Mouse (Mus musculus): ENCODE data around the gene Gm44973. TPM values are rescaled to one million over a fixed set of nuclear protein-coding genes. Genes with fewer than 3 reads are reported as not detected.
A peak's percentile ranks its signal among the peaks of the same experiment; 100 is the strongest.
"Not testable (repeated sequence)": the region's sequence is repeated elsewhere in the genome, so short reads cannot be mapped to it uniquely, and the experiment has no call there.

The Gm44973 gene
- polyA plus RNA-seq, 1 experiment from 2014 or later: 2.0 TPM

DNA sequence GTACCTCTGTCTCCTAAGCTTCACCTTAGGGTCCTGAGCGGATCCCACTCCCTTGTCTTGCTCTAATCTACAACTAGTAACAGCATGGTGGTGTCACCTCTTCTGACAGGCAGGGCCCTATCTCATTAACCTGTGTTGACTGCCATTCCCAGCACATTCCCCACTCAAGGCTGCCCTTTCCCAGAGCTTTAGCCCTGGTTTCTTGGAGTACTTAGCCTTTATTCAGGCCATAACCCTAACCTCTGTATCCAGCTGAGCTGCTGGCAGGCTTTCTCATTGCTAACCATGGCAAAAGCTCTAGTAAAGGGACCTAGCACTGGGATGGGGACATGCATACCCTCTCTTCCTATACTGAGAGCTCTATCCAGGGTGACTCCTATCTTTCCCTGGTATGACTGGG, 43.3 kb downstream of the Gm44973 start:
- Histone ChIP-seq H3K9me3 (replicated peaks) (no peaks in the 10 kb centered on the region; the same call in 1 of the 2 replicates), H3K4me1 (peaks cover 33% of the 10 kb centered on the region), H3K4me3 (0 out of 2 replicates have a peak overlapping the region, but pooled peaks have one; percentile 6), H3K27ac (no peak overlapping the region), H3K36me3 (no peaks in the 10 kb centered on the region), H3K27me3 (ENCODE audit: low read depth, poor library complexity, severe bottlenecking) (peaks cover 56% of the 10 kb centered on the region)
- 91% methylated on average over 1 of the region's 1 CpGs for WGBS
- no peak for DNase-seq (ENCODE audit: low spot score)

DNA sequence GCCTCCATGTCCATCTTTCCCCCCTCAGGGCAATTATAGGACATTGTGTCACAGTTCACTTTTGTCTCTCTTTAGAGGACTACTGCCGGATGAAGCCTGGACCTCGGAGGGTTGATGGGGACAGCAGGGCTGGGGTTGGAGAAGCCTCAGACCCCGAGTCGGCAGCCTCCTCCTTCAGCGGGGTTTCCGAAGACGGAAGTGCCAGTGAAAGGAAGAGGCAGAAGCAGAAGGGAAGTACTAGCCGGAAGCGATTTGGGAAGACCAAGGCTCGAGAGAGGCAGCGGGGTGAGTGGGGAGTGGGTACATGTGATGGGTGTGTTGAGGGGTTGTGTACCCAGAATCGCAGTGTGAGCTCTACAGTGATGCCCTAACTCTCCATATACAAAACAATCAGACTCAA, 44.1 kb downstream of the Gm44973 start:
- no peak for DNase-seq (ENCODE audit: low spot score)
- Histone ChIP-seq H3K36me3 (peaks cover 6% of the 10 kb centered on the region), H3K4me3 (no peak overlapping the region; the same call in 1 of the 2 replicates), H3K4me1 (peaks cover 35% of the 10 kb centered on the region), H3K9me3 (replicated peaks) (no peaks in the 10 kb centered on the region; the same call in 1 of the 2 replicates), H3K27ac (no peak overlapping the region), H3K27me3 (ENCODE audit: low read depth, poor library complexity, severe bottlenecking) (peaks cover 48% of the 10 kb centered on the region)
- WGBS: 91% methylated on average over 12 of the region's 12 CpGs

DNA sequence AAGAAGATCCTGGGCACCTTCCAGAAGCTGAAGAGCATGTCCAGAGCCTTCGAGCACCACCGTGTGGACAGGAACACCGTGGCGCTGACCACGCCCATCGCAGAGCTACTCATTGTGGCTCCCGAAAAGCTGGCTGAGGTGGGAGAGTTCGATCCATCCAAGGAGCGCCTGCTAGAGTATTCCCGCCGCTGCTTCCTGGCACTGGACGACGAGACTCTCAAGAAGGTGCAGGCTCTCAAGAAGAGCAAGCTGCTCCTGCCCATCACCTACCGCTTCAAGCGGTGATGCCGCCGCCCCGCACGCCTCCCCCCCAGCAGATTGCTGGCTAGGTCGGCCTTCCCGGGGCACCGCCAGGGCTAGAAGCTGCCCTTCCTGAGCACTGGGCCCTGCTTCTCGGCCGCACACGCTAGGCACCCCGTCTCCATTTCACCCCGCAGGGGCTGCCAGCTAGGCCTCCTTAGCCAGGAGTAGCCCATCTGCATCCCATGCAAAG, 45.0 kb downstream of the Gm44973 start:
- H3K4me1 ChIP-seq: peaks cover 37% of the 10 kb centered on the region
- H3K27me3 ChIP-seq (ENCODE audit: low read depth, poor library complexity, severe bottlenecking): peaks cover 39% of the 10 kb centered on the region
- WGBS: 3% methylated on average over 27 of the region's 27 CpGs
- H3K9me3 ChIP-seq (replicated peaks): no peaks in the 10 kb centered on the region; the same call in 1 of the 2 replicates
- peak overlapping the region; percentile 97 for H3K27ac ChIP-seq
- H3K4me3 ChIP-seq: peak overlapping the region; percentile 65
- H3K36me3 ChIP-seq: peaks cover 12% of the 10 kb centered on the region
- DNase-seq (ENCODE audit: low spot score): peak; percentile 83

DNA sequence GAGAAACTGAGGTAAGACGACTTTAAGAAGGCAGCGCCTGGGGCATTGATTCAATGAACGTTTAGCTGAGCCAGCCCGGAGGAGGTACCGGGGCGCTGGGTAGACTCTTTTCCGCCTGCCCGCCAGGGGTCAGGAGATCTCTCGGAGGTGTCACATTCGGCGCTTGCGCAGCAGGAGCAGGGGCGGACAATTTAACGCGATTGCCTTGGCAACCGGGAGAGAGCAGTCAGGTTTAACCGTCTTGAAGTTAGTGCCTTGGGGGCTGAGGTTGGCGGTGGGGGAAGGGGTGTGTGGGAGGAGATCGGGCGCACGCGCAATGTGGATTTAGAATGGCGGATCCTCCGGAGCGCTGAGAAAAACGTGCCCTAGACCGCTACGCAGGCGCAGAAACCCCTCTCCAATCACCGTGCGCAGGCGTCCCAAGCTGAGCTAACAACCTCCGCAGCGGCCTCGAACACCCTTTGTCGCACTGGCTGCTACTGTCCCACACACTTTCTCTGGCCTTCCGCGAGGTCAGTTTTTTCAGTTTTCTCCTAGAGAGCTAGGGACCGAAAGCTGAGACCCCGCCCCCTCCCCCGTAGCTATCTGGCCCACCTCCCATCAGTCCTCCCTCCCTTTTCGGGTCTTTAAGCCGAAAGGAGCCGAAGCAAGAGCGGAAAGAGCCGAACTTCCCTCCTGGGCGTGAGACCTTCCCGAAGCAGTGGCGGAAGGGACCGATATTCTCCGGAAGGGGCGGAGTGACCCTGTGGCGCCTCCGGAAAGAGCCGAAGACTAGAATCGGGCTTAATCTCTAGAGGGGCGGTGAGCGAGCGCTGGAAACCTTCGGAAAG, 45.9 kb downstream of the Gm44973 start:
- DNase-seq (ENCODE audit: low spot score): peak; percentile 93
- Histone ChIP-seq H3K27me3 (ENCODE audit: low read depth, poor library complexity, severe bottlenecking) (peaks cover 30% of the 10 kb centered on the region), H3K27ac (peak overlapping the region; percentile 97), H3K4me3 (peak overlapping the region; percentile 65), H3K36me3 (peaks cover 21% of the 10 kb centered on the region), H3K4me1 (peaks cover 44% of the 10 kb centered on the region), H3K9me3 (replicated peaks) (no peaks in the 10 kb centered on the region; the same call in 1 of the 2 replicates)
- WGBS: under 1% methylated on average over 60 of the region's 60 CpGs

DNA sequence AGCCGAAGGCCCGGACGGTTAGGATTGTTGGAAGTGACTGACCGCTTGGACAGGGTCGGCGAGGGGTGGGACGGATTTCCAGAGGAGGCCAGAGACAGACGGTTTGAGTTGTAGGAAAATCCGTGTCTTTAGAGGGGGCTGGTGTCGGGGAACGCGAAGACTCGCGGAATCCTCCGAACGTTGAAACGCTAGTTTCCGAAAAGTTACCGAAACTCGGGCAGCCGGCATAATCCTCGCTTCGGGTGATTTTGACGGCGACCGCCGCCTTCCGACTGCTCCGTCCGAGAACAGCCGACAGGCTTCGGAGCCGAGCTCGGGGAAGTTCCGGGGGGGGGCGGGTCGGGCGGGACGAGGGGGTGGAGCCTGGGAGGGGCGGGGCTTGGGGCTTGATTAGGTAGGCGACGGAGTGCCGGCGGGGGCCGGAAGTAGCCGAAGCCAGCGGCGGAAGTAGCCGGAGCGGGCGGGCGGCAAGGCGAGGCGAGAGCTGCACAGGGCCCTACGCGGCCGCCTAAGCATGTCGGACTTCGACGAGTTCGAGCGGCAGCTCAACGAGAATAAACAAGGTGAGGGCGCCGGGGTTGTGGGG, 46.6 kb downstream of the Gm44973 start, which contains the start of gene U2af2:
Gene U2af2, plus strand, starts transcription at position 370 of the 586 bp plus-strand sequence.
- peaks cover 23% of the 10 kb centered on the region for H3K27me3 ChIP-seq (ENCODE audit: low read depth, poor library complexity, severe bottlenecking)
- H3K9me3 ChIP-seq (replicated peaks): no peaks in the 10 kb centered on the region; the same call in 1 of the 2 replicates
- peak; percentile 98 for DNase-seq (ENCODE audit: low spot score)
- peaks cover 28% of the 10 kb centered on the region for H3K36me3 ChIP-seq
- H3K27ac ChIP-seq: peak within 1 kb of the TSS; percentile 97
- peak within 1 kb of the TSS; percentile 65 for H3K4me3 ChIP-seq
- under 1% methylated on average over 63 of the region's 65 CpGs for WGBS
- peaks cover 39% of the 10 kb centered on the region for H3K4me1 ChIP-seq

DNA sequence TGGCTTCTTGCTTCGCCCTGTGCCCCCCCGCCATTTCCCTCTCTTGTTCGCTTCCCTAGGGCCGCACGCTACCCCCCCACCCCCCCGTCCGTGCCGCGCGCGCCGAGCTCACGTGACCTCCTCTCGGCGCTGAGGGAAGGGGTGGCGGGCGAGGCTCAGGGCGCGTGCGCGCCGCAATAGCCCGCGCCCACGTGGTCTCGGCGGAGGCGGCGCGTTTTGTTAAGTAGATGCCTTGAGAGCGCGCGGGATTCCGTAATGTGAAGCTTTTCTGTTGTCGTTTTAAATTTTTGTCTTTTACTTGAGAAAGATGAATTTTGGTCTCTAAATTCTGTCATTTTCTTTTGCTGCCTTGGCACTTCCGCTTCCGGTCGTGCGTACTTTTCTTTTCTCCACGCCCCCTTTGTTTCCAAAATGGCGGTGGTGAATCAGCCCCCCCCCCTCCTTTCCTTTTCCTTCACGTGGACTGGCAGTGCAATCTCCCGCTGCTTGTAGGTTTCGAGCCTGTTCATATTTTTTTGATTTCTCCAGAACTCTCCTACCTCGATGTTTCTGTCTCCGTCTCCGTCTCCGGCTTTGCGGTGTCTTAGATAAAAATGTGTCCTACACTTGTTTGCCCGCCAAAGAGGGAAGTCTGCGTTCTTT, 47.2 kb downstream of the Gm44973 start:
- peaks cover 17% of the 10 kb centered on the region for H3K27me3 ChIP-seq (ENCODE audit: low read depth, poor library complexity, severe bottlenecking)
- peaks cover 34% of the 10 kb centered on the region for H3K36me3 ChIP-seq
- H3K27ac ChIP-seq: peak overlapping the region; percentile 97
- peaks cover 33% of the 10 kb centered on the region for H3K4me1 ChIP-seq
- H3K4me3 ChIP-seq: peak overlapping the region; percentile 65
- under 1% methylated on average over 49 of the region's 51 CpGs for WGBS
- H3K9me3 ChIP-seq (replicated peaks): no peaks in the 10 kb centered on the region
- peak; percentile 86 for DNase-seq (ENCODE audit: low spot score)

DNA sequence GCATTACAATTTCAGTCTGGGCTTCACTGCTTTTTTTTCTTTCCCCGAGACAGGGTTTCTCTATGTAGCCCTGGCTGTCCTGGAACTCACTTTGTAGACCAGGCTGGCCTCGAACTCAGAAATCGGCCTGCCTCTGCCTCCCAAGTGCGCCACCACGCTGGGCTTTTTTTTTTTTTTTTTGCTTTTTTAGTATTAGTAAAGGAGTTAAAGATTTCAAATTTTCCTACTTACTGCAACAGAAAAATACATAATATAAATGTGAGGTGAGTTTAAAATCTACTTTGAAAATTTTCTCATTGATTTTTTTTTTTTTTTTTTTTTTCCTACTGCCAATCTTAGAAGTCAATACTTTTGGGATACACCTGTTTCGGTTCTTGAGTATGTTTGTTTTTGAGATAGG, 49.6 kb downstream of the Gm44973 start:
- H3K27ac ChIP-seq: no peak overlapping the region
- H3K27me3 ChIP-seq (ENCODE audit: low read depth, poor library complexity, severe bottlenecking): no peaks in the 10 kb centered on the region
- H3K9me3 ChIP-seq (replicated peaks): no peaks in the 10 kb centered on the region
- no peak for DNase-seq (ENCODE audit: low spot score)
- H3K4me3 ChIP-seq: 0 out of 2 replicates have a peak overlapping the region, but pooled peaks have one; percentile 65
- WGBS: 95% methylated on average over 6 of the region's 6 CpGs
- peaks cover 58% of the 10 kb centered on the region for H3K36me3 ChIP-seq
- H3K4me1 ChIP-seq: peaks cover 30% of the 10 kb centered on the region

DNA sequence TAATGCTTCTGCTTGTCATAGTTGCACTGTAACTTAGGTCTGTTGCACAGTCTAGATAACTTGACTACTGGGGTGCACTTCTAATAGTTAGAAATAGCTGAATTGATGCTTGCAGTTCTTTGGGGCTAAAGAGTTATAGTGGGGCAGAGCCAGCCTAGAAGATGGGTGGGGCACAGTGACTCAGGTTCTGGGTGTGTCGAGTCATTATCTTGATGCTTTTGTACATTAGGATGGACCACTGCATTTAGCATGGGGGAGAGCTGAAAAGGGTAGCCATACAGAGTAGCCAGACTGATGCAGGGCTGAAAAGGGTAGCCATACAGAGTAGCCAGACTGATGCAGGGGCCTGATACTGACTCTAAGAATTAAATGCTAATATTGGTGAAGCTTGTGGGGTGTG, 58.3 kb downstream of the Gm44973 start:
- Histone ChIP-seq H3K27ac (no peak overlapping the region), H3K36me3 (peaks cover 98% of the 10 kb centered on the region)
- WGBS: 89% methylated on average over 1 of the region's 1 CpGs

DNA sequence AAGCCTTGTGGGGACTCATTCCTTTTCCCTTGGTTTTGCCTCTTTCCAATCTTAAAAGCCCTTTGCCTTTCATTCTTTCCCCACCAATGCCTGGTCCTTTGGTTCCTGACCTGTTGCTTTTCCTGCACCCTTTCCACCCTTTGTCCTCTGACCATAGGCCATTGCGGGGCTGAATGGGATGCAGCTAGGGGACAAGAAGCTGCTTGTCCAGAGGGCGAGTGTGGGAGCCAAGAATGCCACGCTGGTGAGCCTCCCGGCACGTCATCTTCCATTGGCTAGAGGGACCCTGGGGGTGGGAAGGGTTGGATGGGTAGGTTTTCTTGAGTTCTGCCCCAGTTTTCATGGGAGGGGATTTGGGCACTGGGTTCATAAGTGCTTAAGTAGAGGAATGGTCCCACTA, 59.7 kb downstream of the Gm44973 start:
- DNase-seq (ENCODE audit: low spot score): no peak
- 95% methylated on average over 5 of the region's 5 CpGs for WGBS
- Histone ChIP-seq H3K27ac (no peak overlapping the region), H3K4me1 (peaks cover 3% of the 10 kb centered on the region; the same call in 1 of the 2 replicates), H3K9me3 (replicated peaks) (no peaks in the 10 kb centered on the region), H3K4me3 (no peak overlapping the region), H3K36me3 (peaks cover 95% of the 10 kb centered on the region), H3K27me3 (ENCODE audit: low read depth, poor library complexity, severe bottlenecking) (no peaks in the 10 kb centered on the region)

More for the DNA sequence above, 58.3 kb downstream of the Gm44973 start:
- Histone ChIP-seq H3K9me3 (replicated peaks) (no peaks in the 10 kb centered on the region), H3K4me3 (no peak overlapping the region), H3K27me3 (ENCODE audit: low read depth, poor library complexity, severe bottlenecking) (no peaks in the 10 kb centered on the region), H3K4me1 (no peaks in the 10 kb centered on the region)
- no peak for DNase-seq (ENCODE audit: low spot score)

DNA sequence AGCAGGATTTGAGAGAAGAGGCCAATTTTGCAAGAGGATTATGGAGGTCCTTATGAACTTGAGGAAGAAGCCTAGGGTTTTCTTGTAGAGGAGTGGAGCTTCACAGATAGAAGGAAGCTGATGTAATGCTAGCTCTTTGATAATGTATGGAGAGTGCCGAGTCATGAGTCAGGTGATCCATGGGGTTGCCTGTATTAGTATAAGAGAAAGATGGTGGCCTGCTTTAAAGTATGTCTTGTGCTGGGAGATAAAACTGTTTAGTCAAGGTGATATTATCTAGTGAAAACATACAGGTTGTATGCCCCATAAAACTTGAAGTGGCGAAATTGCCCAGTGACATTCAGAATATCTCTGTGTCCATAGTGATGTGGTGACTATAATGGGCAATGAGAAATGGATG, 61.6 kb downstream of the Gm44973 start:
- Histone ChIP-seq H3K4me3 (no peak overlapping the region), H3K36me3 (peaks cover 77% of the 10 kb centered on the region), H3K27ac (no peak overlapping the region), H3K4me1 (peaks cover 14% of the 10 kb centered on the region), H3K9me3 (replicated peaks) (no peaks in the 10 kb centered on the region), H3K27me3 (ENCODE audit: low read depth, poor library complexity, severe bottlenecking) (no peaks in the 10 kb centered on the region)
- no peak for DNase-seq (ENCODE audit: low spot score)
- 94% methylated on average over 2 of the region's 2 CpGs for WGBS

DNA sequence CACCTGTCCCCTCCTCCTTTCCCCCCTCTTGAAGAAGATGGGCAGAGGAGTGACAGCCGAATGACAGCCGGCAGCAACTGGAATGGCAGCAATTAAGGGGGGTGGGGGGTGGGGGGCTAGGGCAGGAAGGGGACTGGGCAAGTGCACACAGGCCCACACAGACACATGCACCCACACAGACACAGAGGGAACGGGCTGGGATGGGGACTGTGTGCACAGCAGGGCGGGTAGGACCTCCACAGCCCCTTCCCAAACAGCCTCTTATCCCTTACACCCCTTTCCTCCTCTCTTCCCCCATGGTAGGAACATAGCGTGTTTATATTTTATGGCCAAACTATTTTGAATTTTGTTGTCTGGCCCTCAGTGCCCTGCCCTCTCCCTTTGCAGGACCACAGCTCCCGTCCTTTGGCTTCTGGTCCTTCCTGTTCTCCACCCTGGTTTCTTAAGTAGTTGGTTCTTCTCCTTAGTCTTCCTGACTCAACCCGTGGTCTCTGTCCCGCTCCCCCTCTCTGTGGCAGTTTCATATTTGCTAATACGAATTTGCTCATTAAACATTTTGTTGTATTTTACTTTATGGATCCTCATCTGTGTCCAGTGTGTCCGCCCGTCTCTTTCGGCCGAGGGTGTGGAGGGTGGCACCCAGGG, 64.2 kb downstream of the Gm44973 start:
- DNase-seq (ENCODE audit: low spot score); H3K27me3 ChIP-seq (ENCODE audit: low read depth, poor library complexity, severe bottlenecking); H3K9me3 ChIP-seq (replicated peaks): not testable (repeated sequence)
- 60% methylated on average over 11 of the region's 13 CpGs for WGBS
- peak overlapping the region; percentile 81 for H3K4me3 ChIP-seq
- peaks cover 74% of the 10 kb centered on the region for H3K36me3 ChIP-seq
- H3K27ac ChIP-seq: peak overlapping the region; percentile 89; the same call in 1 of the 2 replicates
- H3K4me1 ChIP-seq: peaks cover 14% of the 10 kb centered on the region

DNA sequence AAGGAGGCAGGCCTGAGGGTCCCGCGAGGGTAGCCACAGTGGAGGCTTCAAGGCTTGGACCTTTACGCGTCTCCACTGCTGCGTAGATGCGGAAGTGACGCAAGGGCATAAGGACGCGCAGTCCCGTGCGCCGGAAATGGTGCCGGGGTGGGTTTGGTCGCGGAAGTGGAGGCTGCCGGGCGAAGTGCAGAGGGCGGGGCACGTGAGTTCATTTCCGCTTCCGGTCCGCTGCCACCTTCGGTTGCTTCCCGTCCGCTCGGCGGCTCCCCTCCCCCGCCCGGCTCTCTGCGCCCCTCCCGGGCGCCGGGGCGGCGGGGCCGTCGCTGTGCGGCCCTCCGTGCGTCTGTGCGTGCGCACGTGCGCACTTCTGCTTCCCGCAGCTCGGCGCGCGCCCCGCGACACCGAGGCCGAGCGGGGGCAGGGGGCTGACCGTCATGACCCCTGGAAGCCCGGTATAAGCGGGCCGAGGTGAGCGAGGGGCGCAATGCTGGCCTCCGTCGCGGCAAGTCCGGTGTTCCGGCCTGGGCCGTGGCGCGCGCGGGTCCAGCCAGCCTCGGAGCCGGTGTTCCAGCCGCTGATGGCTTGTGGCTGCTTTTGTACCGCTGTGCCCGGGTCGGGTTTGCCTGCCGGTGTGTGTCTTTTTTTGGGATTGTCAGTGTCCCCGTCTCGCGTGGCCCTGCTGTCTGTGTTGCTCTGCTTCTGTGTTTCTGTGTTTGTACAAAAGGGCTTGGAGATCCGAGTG, 64.9 kb downstream of the Gm44973 start, which contains the start of gene Epn1:
Gene Epn1, plus strand, starts transcription at position 226 of the 742 bp plus-strand sequence.
- peak; percentile 99 for DNase-seq (ENCODE audit: low spot score)
- H3K9me3 ChIP-seq (replicated peaks): no peaks in the 10 kb centered on the region
- peak within 1 kb of the TSS; percentile 89 for H3K27ac ChIP-seq
- peaks cover 14% of the 10 kb centered on the region for H3K4me1 ChIP-seq
- H3K36me3 ChIP-seq: peaks cover 74% of the 10 kb centered on the region
- peak within 1 kb of the TSS; percentile 81 for H3K4me3 ChIP-seq
- no peaks in the 10 kb centered on the region for H3K27me3 ChIP-seq (ENCODE audit: low read depth, poor library complexity, severe bottlenecking)
- WGBS: under 1% methylated on average over 71 of the region's 81 CpGs
